In the genomic region with DNA sequence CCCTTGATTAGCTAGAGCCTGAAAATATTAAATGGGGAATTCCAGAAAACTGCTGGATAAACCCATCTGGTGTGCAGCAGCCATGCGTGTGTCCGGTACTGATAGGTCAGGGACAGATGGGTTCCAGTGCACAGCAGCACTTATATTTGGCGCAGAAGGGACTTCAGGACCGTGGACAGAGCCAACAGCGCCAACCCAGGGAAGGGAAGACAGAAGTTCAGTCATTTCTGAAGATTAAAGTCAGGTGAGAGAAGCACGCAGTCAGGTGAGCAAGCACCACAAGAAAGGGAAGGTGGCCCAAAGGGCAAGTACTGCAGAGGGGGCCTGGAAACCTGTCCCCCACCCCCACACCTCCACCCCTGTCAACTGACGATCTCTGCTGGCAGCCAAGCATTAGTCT, we compare ENCODE assay signal across 16 mouse cellular contexts. TPM values are rescaled to one million over a fixed set of nuclear protein-coding genes. Genes with fewer than 3 reads are reported as not detected.
DNase-seq lines count a peak whose midpoint lies in the region; ATAC-seq and TF ChIP-seq lines count a peak whose summit lies in the region.
"Had no signal": no experiment of that assay in that cellular context is flagged by ENCODE, and none has a peak within 500 bp of the region (broad histone marks: within the 10 kb centered on the region; RNA-seq: fewer than 3 reads in every experiment).

No protein-coding gene starts in this region.

- WGBS in kidney, postnatal 0 days: 35% methylated on average over 7 of the region's 7 CpGs
- 48% methylated on average over 7 of the region's 7 CpGs for WGBS in limb, embryonic 10.5 days

- dilution Hi-C loops in CH12.LX (cut with MboI; ENCODE audit: extremely low pct_ligation_motif_present, extremely low pct_unique_long_range_greater_than_20kb, low sequenced_read_pairs): no loop called here

- H3K27ac ChIP-seq in kidney, postnatal 0 days: no peak overlapping the region
- H3K27ac ChIP-seq in CH12.LX (ENCODE audit: insufficient read depth, low read depth): no peak overlapping the region
- H3K27ac ChIP-seq in limb, embryonic 10.5 days: no peak overlapping the region
- H3K27ac ChIP-seq: embryonic facial prominence, embryonic 13.5 days; layer of hippocampus, adult 2 months; midbrain, embryonic 13.5 days had no signal

- peak; percentile 45 for DNase-seq in kidney, postnatal 0 days (ENCODE audit: low spot score)
- no peak for DNase-seq in kidney, adult 11 months
- no peak for DNase-seq in CH12.LX (ENCODE audit: extremely low read depth)
- peak; percentile 17 for DNase-seq in adrenal gland, adult 2 months
- peak; percentile 73 for DNase-seq in limb, embryonic 10.5 days (ENCODE audit: low spot score)
- no peak for DNase-seq in left cerebral cortex, postnatal 4 days
- DNase-seq in lung, postnatal 25 days (ENCODE audit: low spot score): no peak
- DNase-seq: right cerebral cortex, adult 18-20 months had no signal

- H3K4me1 ChIP-seq in kidney, postnatal 0 days (replicated peaks; ENCODE audit: insufficient read depth, low read length): no peaks in the 10 kb centered on the region
- no peaks in the 10 kb centered on the region for H3K4me1 ChIP-seq in CH12.LX (ENCODE audit: control insufficient read depth in 1 of 2, insufficient read depth in 2 of 2)
- no peaks in the 10 kb centered on the region for H3K4me1 ChIP-seq in limb, embryonic 10.5 days
- H3K4me1 ChIP-seq: embryonic facial prominence, embryonic 13.5 days had no signal

- no peak for TF ChIP-seq CTCF in kidney, postnatal 0 days (IDR thresholded peaks at IDR 0.05; ENCODE audit: low read depth)
- no peak for TF ChIP-seq CTCF in CH12.LX (conservative IDR thresholded peaks at IDR 0.05 in 1 of 2, IDR thresholded peaks at IDR 0.05 in 1 of 2; ENCODE audit: low read depth in 2 of 2, low read length in 2 of 2)

- in situ Hi-C loops in CH12.LX (cut with MboI; ENCODE audit: low pct_ligation_motif_present, low pct_unique_long_range_greater_than_20kb, low sequenced_read_pairs): no loop called here

- no peak overlapping the region for H3K4me3 ChIP-seq in kidney, postnatal 0 days (replicated peaks; ENCODE audit: low read depth, low read length)
- H3K4me3 ChIP-seq in CH12.LX (replicated peaks in 1 of 3; ENCODE audit: low read depth in 2 of 3, low read length in 2 of 3, poor library complexity in 1 of 3): no peak overlapping the region
- H3K4me3 ChIP-seq in limb, embryonic 10.5 days: no peak overlapping the region
- H3K4me3 ChIP-seq: embryonic facial prominence, embryonic 13.5 days; layer of hippocampus, adult 2 months; midbrain, embryonic 13.5 days had no signal

- no peaks in the 10 kb centered on the region for H3K9me3 ChIP-seq in kidney, postnatal 0 days (replicated peaks; ENCODE audit: low read length)
- H3K9me3 ChIP-seq in CH12.LX (replicated peaks; ENCODE audit: low read length): no peaks in the 10 kb centered on the region
- H3K9me3 ChIP-seq in limb, embryonic 10.5 days (replicated peaks): no peaks in the 10 kb centered on the region
- H3K9me3 ChIP-seq: embryonic facial prominence, embryonic 13.5 days; midbrain, embryonic 13.5 days had no signal

- no peak for ATAC-seq in kidney, postnatal 0 days (replicated peaks; ENCODE audit: low FRiP score, low read depth)
- ATAC-seq in cerebellum, adult (ENCODE audit: insufficient number of reproducible peaks, low FRiP score, low TSS enrichment): no peak
- ATAC-seq: midbrain, embryonic 13.5 days had no signal

- intact Hi-C loops in left cerebral cortex, postnatal 4 days (cut with DNase I): no loop called here

- TF ChIP-seq RAD21 in CH12.LX (IDR thresholded peaks at IDR 0.05; ENCODE audit: low read depth, low read length): no peak

- H3K9ac ChIP-seq in kidney, postnatal 0 days (ENCODE audit: low read depth, low read length): no peak overlapping the region
- no peak overlapping the region for H3K9ac ChIP-seq in CH12.LX (ENCODE audit: insufficient read depth, low read depth)
- H3K9ac ChIP-seq: embryonic facial prominence, embryonic 13.5 days; midbrain, embryonic 13.5 days had no signal

- H3K27me3 ChIP-seq in kidney, postnatal 0 days (ENCODE audit: insufficient read depth, low read length): no peaks in the 10 kb centered on the region
- H3K27me3 ChIP-seq in CH12.LX (replicated peaks): peaks cover 82% of the 10 kb centered on the region
- H3K27me3 ChIP-seq in limb, embryonic 10.5 days (ENCODE audit: low read depth, poor library complexity, severe bottlenecking): no peaks in the 10 kb centered on the region
- H3K27me3 ChIP-seq: embryonic facial prominence, embryonic 13.5 days; midbrain, embryonic 13.5 days had no signal

- H3K79me2 ChIP-seq in CH12.LX (replicated peaks; ENCODE audit: control insufficient read depth, extremely low read depth, insufficient read depth, poor library complexity, severe bottlenecking): no peaks in the 10 kb centered on the region

- no peaks in the 10 kb centered on the region for H3K36me3 ChIP-seq in kidney, postnatal 0 days (ENCODE audit: insufficient read depth, low read length)
- no peaks in the 10 kb centered on the region for H3K36me3 ChIP-seq in CH12.LX (replicated peaks in 1 of 2; ENCODE audit: control insufficient read depth in 1 of 2, insufficient read depth in 1 of 2, low read length in 1 of 2)
- no peaks in the 10 kb centered on the region for H3K36me3 ChIP-seq in limb, embryonic 10.5 days
- H3K36me3 ChIP-seq: embryonic facial prominence, embryonic 13.5 days; midbrain, embryonic 13.5 days had no signal

- no peak overlapping the region for H3K4me2 ChIP-seq in kidney, postnatal 0 days (ENCODE audit: low read length)
- no peak overlapping the region for H3K4me2 ChIP-seq in CH12.LX (ENCODE audit: insufficient read depth, low read depth, poor library complexity, severe bottlenecking)
- H3K4me2 ChIP-seq: embryonic facial prominence, embryonic 13.5 days; midbrain, embryonic 13.5 days had no signal

- no peak for TF ChIP-seq EP300 in CH12.LX (IDR thresholded peaks at IDR 0.05; ENCODE audit: low read length)

- TF ChIP-seq POLR2A in CH12.LX (IDR thresholded peaks at IDR 0.05; ENCODE audit: low read depth, low read length): no peak

TF ChIP-seq in CH12.LX, 34 proteins besides CTCF, POLR2A, EP300 and RAD21:
- TF ChIP-seq SMC3 (IDR thresholded peaks at IDR 0.05; ENCODE audit: low read depth, low read length): no peak
- TF ChIP-seq ELF1 (IDR thresholded peaks at IDR 0.05; ENCODE audit: low read depth, low read length): no peak
- no peak for TF ChIP-seq MEF2A (IDR thresholded peaks at IDR 0.05; ENCODE audit: borderline replicate concordance, low read depth, low read length)
- peak; percentile 56 for TF ChIP-seq BHLHE40 (IDR thresholded peaks at IDR 0.05; ENCODE audit: low read depth, low read length)
- TF ChIP-seq MYC (IDR thresholded peaks at IDR 0.05; ENCODE audit: low read depth, low read length): no peak
- no peak for TF ChIP-seq USF1 (IDR thresholded peaks at IDR 0.05; ENCODE audit: low read depth, low read length)
- no peak for TF ChIP-seq IRF4 (IDR thresholded peaks at IDR 0.05; ENCODE audit: low read depth, low read length)
- TF ChIP-seq MAFK (IDR thresholded peaks at IDR 0.05; ENCODE audit: insufficient replicate concordance, low read length): no peak
- TF ChIP-seq TCF12 (IDR thresholded peaks at IDR 0.05; ENCODE audit: low read depth, low read length): no peak

RNA-seq across cellular contexts. Expression of gene Ccl1, which starts 7.7 kb away (rescaled TPM):
- not detected in 2 replicates for polyA plus RNA-seq in kidney, postnatal 0 days (2015; fragmentation: Nextera tagmentation; extraction: Ambion mirVana)
- total RNA-seq in CH12.LX (2012; rRNA removed) (133 and 247 TPM in 2 replicates), CH12.LX (2014; rRNA removed) (117 and 153 TPM in 2 replicates)
- 81.9 and 95.3 TPM in 2 replicates for polyA plus RNA-seq in CH12.LX (2012; ENCODE audit: insufficient read length, low read depth)
- total RNA-seq in adrenal gland, adult 2 months (2021): not detected
- not detected in 2 replicates for polyA plus RNA-seq in adrenal gland, adult 2 months (2012; rRNA removed)
- polyA plus RNA-seq in limb, embryonic 10.5 days (2016; fragmentation: Nextera tagmentation; extraction: Ambion mirVana): not detected in 2 replicates
- not detected for total RNA-seq in left cerebral cortex, postnatal 4 days (2021)
- total RNA-seq: layer of hippocampus, adult 2 months; liver, adult 2 months had no signal
- polyA plus RNA-seq: brain, embryonic 14.5 days; embryonic facial prominence, embryonic 13.5 days; heart, postnatal 0 days; liver, adult 2 months; stomach, embryonic 16.5 days had no signal

Comparison
In these comparisons a context has a peak if more than half of its experiments do, and no peak if none do; other contexts are left out.
1. DNase-seq: peak in kidney, postnatal 0 days (single experiment), adrenal gland, adult 2 months (single experiment) and limb, embryonic 10.5 days (single experiment); none in kidney, adult 11 months (single experiment), CH12.LX (single experiment), left cerebral cortex, postnatal 4 days (single experiment) and lung, postnatal 25 days (single experiment).
2. RNA of gene Ccl1, which starts 7.7 kb away (polyA plus RNA-seq): 81.9 to 95.3 TPM in CH12.LX; not detected in kidney, postnatal 0 days, not detected in adrenal gland, adult 2 months and not detected in limb, embryonic 10.5 days; every median in the first group is over 10 times any median in the second.